Mouse (Mus musculus) spleen, adult 2 months (tissue): ENCODE data around the gene Prkcb.

ENCODE experiments used
- CTCF ChIP-seq: fragments of 200-500 bp; IDR thresholded peaks from 2 replicates; pipeline ENCODE4 v1.5.1; 2011; ENCODE audit warnings: mild to moderate bottlenecking, inconsistent platforms; ENCODE audit not compliant: insufficient read depth, insufficient read length, insufficient replicate concordance; ENCODE audit errors: extremely low read depth
- POLR2A ChIP-seq: fragments of 200-500 bp; IDR thresholded peaks from 2 replicates; pipeline ENCODE4 v1.6.1; 2011; ENCODE audit warnings: low read depth, low read length, inconsistent platforms

DNA sequence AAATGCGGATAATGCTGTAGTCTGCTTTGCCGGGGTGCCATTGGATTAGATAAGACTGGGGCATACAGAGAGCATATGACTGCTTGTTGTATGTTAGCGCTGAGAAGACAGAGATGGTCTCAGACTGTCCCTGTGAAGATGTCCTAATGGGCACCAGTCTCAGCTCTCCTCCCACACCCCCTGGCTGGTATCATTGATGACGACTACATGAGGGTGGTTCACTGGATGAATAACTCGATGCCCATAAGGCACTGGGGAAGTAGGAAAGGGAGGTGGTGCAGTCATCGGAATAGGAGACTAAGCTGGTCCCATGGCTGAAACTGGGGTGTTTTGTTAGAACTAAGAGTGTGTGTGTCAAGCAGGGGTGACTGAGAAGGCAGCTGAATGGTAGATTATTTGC lies 14.0 kb downstream of the Prkcb start:
- TF ChIP-seq CTCF (no peak), POLR2A (no peak)
